Mouse (Mus musculus) stomach, postnatal 0 days (tissue): ENCODE data around the gene 6030445D17Rik.

Experiments used
- CTCF ChIP-seq: IDR thresholded peaks from 2 replicates; pipeline ENCODE4 v1.5.1; 2016; ENCODE audit warnings: antibody characterized with exemption, low read depth, mild to moderate bottlenecking, moderate library complexity
- EP300 ChIP-seq: optimal IDR thresholded peaks from 2 replicates; pipeline ENCODE3; 2016; ENCODE audit warnings: antibody characterized with exemption

DNA sequence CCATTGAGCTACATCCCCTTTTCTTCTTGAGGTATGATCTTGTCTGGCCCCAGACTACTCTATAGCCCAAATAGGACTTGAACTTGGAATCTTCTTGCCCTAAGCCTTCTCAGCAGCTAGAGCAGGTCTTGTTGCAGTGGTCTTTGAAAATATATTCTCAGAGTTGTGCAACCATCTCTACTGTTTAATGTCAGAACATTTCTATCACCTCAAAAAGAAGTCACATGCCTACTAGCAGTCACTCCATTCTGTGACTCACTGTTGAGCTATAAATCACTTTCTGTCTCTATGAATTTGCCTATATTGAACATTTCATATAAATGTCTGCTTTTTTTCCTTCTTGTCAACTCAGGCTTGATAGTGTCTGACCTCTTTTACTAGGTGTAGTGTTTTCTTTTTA lies 33.9 kb downstream of the 6030445D17Rik start:
- TF ChIP-seq EP300 (no peak), CTCF (no peak)
